10 mouse cellular contexts compared by ENCODE assay signal in the genomic region with DNA sequence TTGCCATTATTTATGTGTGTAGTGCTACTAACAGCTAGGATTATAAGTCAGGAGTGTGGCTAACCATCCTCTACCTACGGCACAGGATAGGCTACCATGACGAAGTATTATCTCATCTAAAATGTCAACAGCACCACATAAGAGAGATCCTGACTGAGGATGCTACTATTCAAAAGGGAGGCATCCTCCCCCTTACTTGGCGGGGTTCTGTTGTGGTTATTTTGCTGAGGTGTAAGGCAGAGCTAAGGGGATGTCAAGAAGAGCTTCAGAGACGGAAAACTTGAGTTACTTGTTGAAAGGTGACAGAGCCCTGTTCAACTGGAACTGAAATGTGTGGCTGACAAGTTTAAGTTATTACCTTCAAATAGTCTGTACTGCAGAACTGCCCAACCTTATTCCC. TPM values are rescaled to one million over a fixed set of nuclear protein-coding genes. Genes with fewer than 3 reads are reported as not detected.
A peak's percentile ranks its signal among the peaks of the same experiment; 100 is the strongest.
DNase-seq lines count a peak whose midpoint lies in the region; ATAC-seq lines count a peak whose summit lies in the region.
"Had no signal": no experiment of that assay in that cellular context is flagged by ENCODE, and none has a peak within 500 bp of the region (broad histone marks: within the 10 kb centered on the region; RNA-seq: fewer than 3 reads in every experiment).

No protein-coding gene starts in this region.

- H3K4me3 ChIP-seq in heart, embryonic 11.5 days (ENCODE audit: low read depth, low read length): no peak overlapping the region
- no peak overlapping the region for H3K4me3 ChIP-seq in lung, embryonic 16.5 days (ENCODE audit: low read length)
- H3K4me3 ChIP-seq in midbrain, embryonic 12.5 days: peak overlapping the region; percentile 81

- no peaks in the 10 kb centered on the region for H3K9me3 ChIP-seq in heart, embryonic 11.5 days (replicated peaks; ENCODE audit: control insufficient read depth, low read length)
- H3K9me3 ChIP-seq in lung, embryonic 16.5 days (ENCODE audit: control insufficient read depth, low read length): no peaks in the 10 kb centered on the region
- no peaks in the 10 kb centered on the region for H3K9me3 ChIP-seq in midbrain, embryonic 12.5 days

- peaks cover 12% of the 10 kb centered on the region for H3K4me1 ChIP-seq in heart, embryonic 11.5 days (ENCODE audit: control insufficient read depth, insufficient read depth, low read length)
- H3K4me1 ChIP-seq in lung, embryonic 16.5 days (replicated peaks; ENCODE audit: control insufficient read depth, insufficient read depth, low read length): peaks cover 4% of the 10 kb centered on the region; the same call in 1 of the 2 replicates
- peaks cover 17% of the 10 kb centered on the region for H3K4me1 ChIP-seq in midbrain, embryonic 12.5 days

- no peak for ATAC-seq in heart, embryonic 11.5 days (replicated peaks; ENCODE audit: insufficient number of reproducible peaks, low FRiP score, low TSS enrichment)
- no peak for ATAC-seq in lung, embryonic 16.5 days (ENCODE audit: low read depth)
- ATAC-seq in midbrain, embryonic 12.5 days (ENCODE audit: low FRiP score, low read depth): no peak

- H3K4me2 ChIP-seq in heart, embryonic 11.5 days: peak overlapping the region; percentile 74
- H3K4me2 ChIP-seq in lung, embryonic 16.5 days (ENCODE audit: low read depth, low read length): peak overlapping the region; percentile 67; the same call in 1 of the 2 replicates
- H3K4me2 ChIP-seq in midbrain, embryonic 12.5 days (replicated peaks): peak overlapping the region; percentile 71

- H3K27me3 ChIP-seq in heart, embryonic 11.5 days (ENCODE audit: control insufficient read depth, insufficient read depth, low read length): no peaks in the 10 kb centered on the region
- H3K27me3 ChIP-seq in lung, embryonic 16.5 days (ENCODE audit: control insufficient read depth, insufficient read depth, low read depth, low read length): no peaks in the 10 kb centered on the region
- H3K27me3 ChIP-seq in midbrain, embryonic 12.5 days: no peaks in the 10 kb centered on the region

- no peak overlapping the region for H3K27ac ChIP-seq in heart, embryonic 11.5 days (ENCODE audit: low read depth, low read length)
- H3K27ac ChIP-seq in lung, embryonic 16.5 days (ENCODE audit: low read length): no peak overlapping the region
- no peak overlapping the region for H3K27ac ChIP-seq in midbrain, embryonic 12.5 days (replicated peaks)

- H3K9ac ChIP-seq in heart, embryonic 11.5 days (ENCODE audit: low read depth, low read length): no peak overlapping the region
- no peak overlapping the region for H3K9ac ChIP-seq in lung, embryonic 16.5 days (ENCODE audit: low read length)
- no peak overlapping the region for H3K9ac ChIP-seq in midbrain, embryonic 12.5 days (replicated peaks)

- WGBS in heart, embryonic 11.5 days (ENCODE audit: insufficient replicate concordance): 50% methylated on average over 4 of the region's 4 CpGs
- 65% methylated on average over 4 of the region's 4 CpGs for WGBS in lung, embryonic 16.5 days
- WGBS in midbrain, embryonic 12.5 days: 73% methylated on average over 4 of the region's 4 CpGs

- H3K36me3 ChIP-seq in heart, embryonic 11.5 days (ENCODE audit: control insufficient read depth, insufficient read depth, low read length): no peaks in the 10 kb centered on the region
- H3K36me3 ChIP-seq in lung, embryonic 16.5 days (ENCODE audit: control insufficient read depth, insufficient read depth, low read length): no peaks in the 10 kb centered on the region
- no peaks in the 10 kb centered on the region for H3K36me3 ChIP-seq in midbrain, embryonic 12.5 days

- no peak for DNase-seq in heart, adult 8-10 months (ENCODE audit: low spot score)
- DNase-seq in lung, postnatal 14 days: no peak
- peak; percentile 10 for DNase-seq in thymus, postnatal 4 days
- no peak for DNase-seq in cerebellum, adult 9-11 months
- no peak for DNase-seq in adrenal gland, adult (ENCODE audit: inconsistent age in 2 of 2, low spot score in 1 of 2)
- DNase-seq: adrenal gland, postnatal 25 days; kidney, postnatal 10 days had no signal

RNA-seq across cellular contexts. Expression of gene Ppp2r3a, which starts 2.0 kb away (rescaled TPM):
- polyA plus RNA-seq in heart, embryonic 11.5 days (2014; fragmentation: Nextera tagmentation; extraction: Ambion mirVana): 71.3 and 82.3 TPM in 2 replicates
- 100 to 1,000 TPM; 204 to 239 (median 221) TPM for total RNA-seq in heart, adult 8-10 months (2022)
- polyA plus RNA-seq in lung, embryonic 16.5 days (2015; fragmentation: Nextera tagmentation; extraction: Ambion mirVana): 11.3 and 12.4 TPM in 2 replicates
- polyA plus RNA-seq in midbrain, embryonic 12.5 days (2016; fragmentation: Nextera tagmentation; extraction: Ambion mirVana): 20.0 and 21.7 TPM in 2 replicates
